Mouse (Mus musculus) hindbrain, postnatal 0 days (tissue): ENCODE measurements around the gene Grik4. TPM values are rescaled to one million over a fixed set of nuclear protein-coding genes. Genes with fewer than 3 reads are reported as not detected.

Experiments used
- ATAC-seq: fragments of 200-750 bp; cut with Nextera tagmentation; 2 replicates; pipeline ENCODE4 v1.8.0; 2017; ENCODE audit warnings: mild to moderate bottlenecking, moderate TSS enrichment, moderate library complexity
- DNase-seq: peaks from one replicate; pipeline ENCODE4 v3.0.0-alpha.2; 2015; ENCODE audit warnings: low spot score
- H3K27ac ChIP-seq: fragments of 300-500 bp; sonication (generic); 2 replicates; pipeline ENCODE4 v1.5.1; 2014; ENCODE audit warnings: mild to moderate bottlenecking
- H3K27me3 ChIP-seq: fragments of 300-500 bp; sonication (generic); 2 replicates; pipeline ENCODE4 v1.6.1; 2014; ENCODE audit warnings: low read length, mixed read lengths; ENCODE audit not compliant: insufficient read depth
- H3K36me3 ChIP-seq: fragments of 300-500 bp; sonication (generic); 2 replicates; pipeline ENCODE4 v1.6.1; 2014; ENCODE audit warnings: low read length, mixed read lengths; ENCODE audit not compliant: insufficient read depth
- H3K4me1 ChIP-seq: fragments of 300-500 bp; sonication (generic); 2 replicates; pipeline ENCODE4 v1.6.1; 2014; ENCODE audit warnings: antibody characterized with exemption, low read length, mixed read lengths; ENCODE audit not compliant: insufficient read depth
- H3K4me2 ChIP-seq: fragments of 300-500 bp; sonication (generic); 2 replicates; pipeline ENCODE4 v1.6.1; 2014; ENCODE audit warnings: low read depth, mild to moderate bottlenecking, low read length, moderate library complexity, mixed read lengths
- H3K4me3 ChIP-seq: fragments of 300-500 bp; sonication (generic); 2 replicates; pipeline ENCODE4 v1.5.1; 2014; ENCODE audit warnings: low read length
- H3K9ac ChIP-seq: fragments of 300-500 bp; sonication (generic); replicated peaks from 2 replicates; pipeline ENCODE4 v1.6.1; 2014; ENCODE audit warnings: mild to moderate bottlenecking, low read length, moderate library complexity, mixed read lengths
- H3K9me3 ChIP-seq: fragments of 300-500 bp; sonication (generic); 2 replicates; pipeline ENCODE4 v1.6.1; 2016; ENCODE audit warnings: low read length, mixed read lengths
- CTCF ChIP-seq: IDR thresholded peaks from 2 replicates; pipeline ENCODE4 v1.5.1; 2016; ENCODE audit warnings: antibody characterized with exemption, control low read depth, low read depth
- whole genome bisulfite sequencing: fragments of 180-500 bp; shearing (Covaris S2); extraction: QIAGEN DNeasy Blood & Tissue Kit; methylation state at CpG from one replicate; pipeline ENCODE4 v1.1.7; 2014; 5-methylcytosine and 5-hydroxymethylcytosine counted together
- polyA plus RNA-seq: library from polyadenylated mRNA; unstranded; fragments of >200 nt; fragmentation: Nextera tagmentation; extraction: Ambion mirVana; gene quantifications from 2 replicates; pipeline ENCODE4 v1.2.1, GENCODE M21; 2015
- total RNA-seq: library from RNA; depleted of rRNA; stranded (reverse); fragments of >200 nt; gene quantifications from 2 replicates; pipeline ENCODE4 v1.2.3, GENCODE M21; 2014

Grik4 gene
- total and polyA plus RNA-seq, 2 experiments from 2014 or later: 9.4 to 18.2 TPM

GRCm38 (mm10) chr9:42808394-42808793 lies 135.9 kb downstream of the Grik4 start:
- Histone ChIP-seq H3K9me3 (no peaks in the 10 kb centered on the region), H3K36me3 (no peaks in the 10 kb centered on the region), H3K27ac (no peak overlapping the region), H3K4me2 (no peak overlapping the region), H3K4me3 (no peak overlapping the region), H3K9ac (no peak overlapping the region), H3K27me3 (no peaks in the 10 kb centered on the region), H3K4me1 (no peaks in the 10 kb centered on the region)
- ATAC-seq: no peak
- 75% methylated on average over 9 of the region's 9 CpGs for WGBS
- DNase-seq: no peak
- TF ChIP-seq CTCF: peak; percentile 45

DNA sequence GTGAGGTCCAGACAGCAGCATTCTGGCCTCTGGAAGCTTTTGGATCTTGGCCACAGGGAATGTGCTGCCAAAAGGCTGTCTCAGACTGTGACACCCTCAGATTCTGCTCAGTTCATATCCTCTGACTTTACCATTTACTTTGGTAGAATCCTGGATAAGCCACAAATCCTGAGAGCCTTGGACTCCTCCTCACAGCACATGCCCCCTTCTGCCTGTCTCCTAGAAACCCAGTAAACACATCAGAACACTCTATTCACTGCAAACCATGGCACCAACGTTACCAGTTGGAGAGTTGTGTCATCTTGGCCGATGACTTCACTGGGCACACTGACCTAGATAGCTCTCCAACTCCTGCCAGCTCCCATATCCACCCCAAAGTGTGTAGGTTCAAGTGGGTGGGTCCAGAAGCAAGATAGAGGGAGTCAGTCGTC lies 141.2 kb downstream of the Grik4 start:
- Histone ChIP-seq H3K4me2 (no peak overlapping the region), H3K4me3 (no peak overlapping the region), H3K36me3 (no peaks in the 10 kb centered on the region), H3K27ac (peak overlapping the region; percentile 60), H3K9me3 (no peaks in the 10 kb centered on the region), H3K9ac (no peak overlapping the region), H3K4me1 (peaks cover 23% of the 10 kb centered on the region; the same call in 1 of the 2 replicates), H3K27me3 (no peaks in the 10 kb centered on the region)
- ATAC-seq (peak; percentile 90), DNase-seq (peak; percentile 78)
- no peak for TF ChIP-seq CTCF
- 40% methylated on average over 3 of the region's 3 CpGs for WGBS

DNA sequence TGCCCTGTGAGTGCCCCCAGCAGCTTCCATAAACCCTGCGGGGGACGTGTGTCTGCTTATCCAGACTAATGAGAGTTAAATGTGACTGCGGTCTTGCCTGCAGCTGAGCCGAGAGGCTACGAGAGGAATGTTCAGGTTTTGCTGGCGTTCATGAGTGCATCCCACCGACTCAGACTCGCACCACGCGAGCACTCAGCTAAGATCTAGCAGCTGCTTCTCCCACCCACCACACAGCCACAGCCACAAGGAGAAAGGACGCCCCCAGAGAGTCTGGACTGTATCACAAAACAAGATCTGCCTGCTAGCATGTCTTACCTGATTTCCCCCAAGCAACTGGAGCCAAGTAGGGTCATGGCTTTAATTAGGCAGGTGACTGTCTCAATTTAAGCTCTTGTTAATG lies 142.4 kb downstream of the Grik4 start:
- no peak for TF ChIP-seq CTCF
- 54% methylated on average over 11 of the region's 11 CpGs for WGBS
- Histone ChIP-seq H3K4me1 (peaks cover 23% of the 10 kb centered on the region; the same call in 1 of the 2 replicates), H3K27ac (no peak overlapping the region), H3K4me2 (no peak overlapping the region), H3K27me3 (no peaks in the 10 kb centered on the region), H3K36me3 (no peaks in the 10 kb centered on the region), H3K9ac (no peak overlapping the region), H3K9me3 (no peaks in the 10 kb centered on the region), H3K4me3 (no peak overlapping the region)
- no peak for DNase-seq
- no peak for ATAC-seq

DNA sequence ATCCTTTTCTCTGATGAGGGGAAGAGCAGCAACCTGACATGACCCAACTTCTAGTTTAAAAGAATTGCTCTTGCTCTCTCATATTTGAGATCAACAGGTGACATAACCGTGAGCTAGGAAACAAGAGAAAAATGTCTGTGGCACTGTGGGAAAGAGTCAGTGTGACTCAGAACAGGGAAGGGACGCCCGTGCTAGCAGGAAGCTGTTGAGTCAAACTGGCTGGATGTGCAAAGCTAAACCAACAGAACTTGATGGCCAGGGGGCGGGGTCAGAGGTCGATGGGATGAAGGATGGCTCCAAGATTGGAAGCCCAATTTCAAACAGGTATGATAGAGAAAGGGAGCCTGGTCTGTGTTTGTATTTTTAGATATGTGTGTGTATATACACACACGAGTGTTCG lies 144.2 kb downstream of the Grik4 start:
- no peak overlapping the region for H3K4me3 ChIP-seq
- 90% methylated on average over 7 of the region's 7 CpGs for WGBS
- peaks cover 23% of the 10 kb centered on the region; the same call in 1 of the 2 replicates for H3K4me1 ChIP-seq
- no peaks in the 10 kb centered on the region for H3K27me3 ChIP-seq
- no peaks in the 10 kb centered on the region for H3K9me3 ChIP-seq
- H3K27ac ChIP-seq: no peak overlapping the region
- no peak for TF ChIP-seq CTCF
- no peak for DNase-seq
- no peaks in the 10 kb centered on the region for H3K36me3 ChIP-seq
- no peak overlapping the region for H3K4me2 ChIP-seq
- ATAC-seq: no peak
- H3K9ac ChIP-seq: no peak overlapping the region

- ATAC-seq: no peak
Measured at GRCm38 (mm10) chr9:42799694-42800093, 144.6 kb downstream of the Grik4 start.

DNA sequence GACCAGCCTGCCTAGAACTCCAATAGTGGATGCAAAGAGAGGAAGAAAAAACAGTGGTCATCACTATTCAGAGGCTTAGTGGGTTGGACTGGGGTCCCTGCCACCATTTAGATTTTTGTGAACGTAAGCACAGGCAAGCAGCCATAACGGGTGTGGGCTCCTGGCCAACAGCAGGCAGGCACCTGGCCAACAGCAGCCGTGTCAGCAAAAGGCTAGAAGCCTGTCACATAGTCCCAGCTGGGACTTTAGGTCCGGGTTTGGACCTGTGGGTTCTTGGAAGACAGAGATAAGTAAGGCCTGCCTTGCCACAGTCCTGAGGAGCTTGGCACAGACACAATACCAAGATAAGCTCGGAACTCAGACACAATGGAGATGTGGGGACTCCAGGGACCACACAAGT lies 145.1 kb downstream of the Grik4 start:
- WGBS: 40% methylated on average over 5 of the region's 5 CpGs
- ATAC-seq (peak; percentile 30; the same call in 1 of the 2 replicates), DNase-seq (peak; percentile 62)
- Histone ChIP-seq H3K36me3 (no peaks in the 10 kb centered on the region), H3K9ac (no peak overlapping the region), H3K9me3 (no peaks in the 10 kb centered on the region), H3K4me1 (peaks cover 23% of the 10 kb centered on the region; the same call in 1 of the 2 replicates), H3K27ac (no peak overlapping the region), H3K4me3 (no peak overlapping the region), H3K27me3 (no peaks in the 10 kb centered on the region), H3K4me2 (no peak overlapping the region)
- no peak for TF ChIP-seq CTCF

More at GRCm38 (mm10) chr9:42799694-42800093, 144.6 kb downstream of the Grik4 start:
- Histone ChIP-seq H3K4me2 (no peak overlapping the region), H3K4me3 (no peak overlapping the region), H3K27me3 (no peaks in the 10 kb centered on the region), H3K9me3 (no peaks in the 10 kb centered on the region), H3K4me1 (peaks cover 23% of the 10 kb centered on the region; the same call in 1 of the 2 replicates), H3K9ac (no peak overlapping the region), H3K36me3 (no peaks in the 10 kb centered on the region), H3K27ac (no peak overlapping the region)
- no peak for DNase-seq
- 80% methylated on average over 5 of the region's 5 CpGs for WGBS
- no peak for TF ChIP-seq CTCF

DNA sequence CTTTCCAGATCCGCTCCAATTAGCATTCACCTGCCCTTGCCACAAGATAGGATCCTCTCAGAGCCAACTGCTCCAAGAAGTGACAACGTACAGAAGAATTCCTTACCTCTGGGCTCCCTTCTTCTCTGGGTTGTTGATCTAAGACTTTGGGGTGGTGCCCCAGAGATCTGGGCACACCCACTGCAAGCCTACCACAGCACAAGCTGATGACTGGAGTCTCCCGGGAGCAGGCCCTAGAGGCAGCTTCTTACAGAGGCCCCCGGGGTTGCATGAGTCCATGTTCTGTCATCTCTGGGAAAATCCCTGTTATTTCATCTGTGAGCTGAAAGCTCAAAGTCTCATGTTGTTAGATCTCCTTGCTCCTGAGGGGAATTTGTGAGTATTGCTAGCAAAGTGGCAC lies 146.0 kb downstream of the Grik4 start:
- no peaks in the 10 kb centered on the region for H3K36me3 ChIP-seq
- H3K9ac ChIP-seq: no peak overlapping the region
- DNase-seq (no peak), ATAC-seq (no peak)
- TF ChIP-seq CTCF: no peak
- 84% methylated on average over 4 of the region's 4 CpGs for WGBS
- H3K9me3 ChIP-seq: no peaks in the 10 kb centered on the region
- H3K27ac ChIP-seq: no peak overlapping the region
- H3K4me3 ChIP-seq: no peak overlapping the region
- H3K4me2 ChIP-seq: no peak overlapping the region
- no peaks in the 10 kb centered on the region for H3K27me3 ChIP-seq
- H3K4me1 ChIP-seq: peaks cover 23% of the 10 kb centered on the region; the same call in 1 of the 2 replicates
